Mouse (Mus musculus) MEL (cell line): Measurements from ENCODE around the gene Ttyh2. TPM values are rescaled to one million over a fixed set of nuclear protein-coding genes. Genes with fewer than 3 reads are reported as not detected.

Experiments
- DNase-seq: peaks from one replicate; pipeline ENCODE4 v3.0.0; 2011; ENCODE audit warnings: low read depth, low spot score
- H3K27ac ChIP-seq: 2 replicates; pipeline ENCODE4 v1.5.1; 2012; ENCODE audit warnings: low read depth, mild to moderate bottlenecking, control low read depth, low read length, moderate library complexity; ENCODE audit not compliant: control insufficient read depth
- H3K27me3 ChIP-seq, 2 experiments: fragments of 150-350 bp in 1 of 2; sonication (generic) in 1 of 2; 2 replicates each; pipeline ENCODE4 v1.6.1; 2012; ENCODE audit warnings: low read length in 2 of 2, mild to moderate bottlenecking in 2 of 2, improper control_type of control experiment in 1 of 2, moderate library complexity in 1 of 2; ENCODE audit not compliant: insufficient read depth in 2 of 2, control insufficient read depth in 1 of 2
- H3K36me3 ChIP-seq, 2 experiments: 2 replicates each; pipeline ENCODE4 v1.6.1; 2012 to 2014; ENCODE audit warnings: low read length in 2 of 2, improper control_type of control experiment in 1 of 2, inconsistent platforms in 1 of 2, mild to moderate bottlenecking in 1 of 2; ENCODE audit not compliant: insufficient read depth in 2 of 2, control insufficient read depth in 1 of 2
- H3K4me1 ChIP-seq, 2 experiments: fragments of 150-350 bp in 1 of 2; sonication (generic) in 1 of 2; 2 replicates each; pipeline ENCODE4 v1.6.1; 2012; ENCODE audit warnings: low read length in 2 of 2, improper control_type of control experiment in 1 of 2, mild to moderate bottlenecking in 1 of 2; ENCODE audit not compliant: insufficient read depth in 2 of 2, control insufficient read depth in 1 of 2
- H3K4me3 ChIP-seq, 2 experiments: fragments of 150-350 bp in 1 of 2; sonication (generic) in 1 of 2; 2 replicates each; pipeline ENCODE4 v1.5.1; 2012; ENCODE audit warnings: low read depth in 2 of 2, low read length in 2 of 2, mild to moderate bottlenecking in 2 of 2, moderate library complexity in 2 of 2, control low read depth in 1 of 2, improper control_type of control experiment in 1 of 2; ENCODE audit not compliant: control insufficient read depth in 1 of 2, insufficient read depth in 1 of 2
- H3K79me2 ChIP-seq: 2 replicates; pipeline ENCODE4 v1.6.1; 2012; ENCODE audit warnings: mild to moderate bottlenecking, low read length, moderate library complexity; ENCODE audit not compliant: control insufficient read depth, poor library complexity, insufficient read depth
- H3K9ac ChIP-seq: 2 replicates; pipeline ENCODE4 v1.6.1; 2012; ENCODE audit warnings: low read depth, mild to moderate bottlenecking, control low read depth, low read length, moderate library complexity; ENCODE audit not compliant: control insufficient read depth, poor library complexity, severe bottlenecking
- H3K9me3 ChIP-seq: fragments of 150-350 bp; sonication (generic); replicated peaks from 2 replicates; pipeline ENCODE4 v1.6.1; 2012; ENCODE audit warnings: mild to moderate bottlenecking, low read length, improper control_type of control experiment, moderate library complexity; ENCODE audit not compliant: insufficient read depth
- BHLHE40 ChIP-seq: IDR thresholded peaks from 2 replicates; pipeline ENCODE4 v1.6.1; 2012; ENCODE audit warnings: low read depth, mild to moderate bottlenecking, inconsistent platforms, low read length, improper control_type of control experiment, borderline replicate concordance
- E2F4 ChIP-seq: IDR thresholded peaks from 2 replicates; pipeline ENCODE4 v1.6.1; 2011; ENCODE audit warnings: low read depth, low read length, improper control_type of control experiment, borderline replicate concordance
- ETS1 ChIP-seq: IDR thresholded peaks from 2 replicates; pipeline ENCODE4 v1.6.1; 2012; ENCODE audit warnings: low read depth, mild to moderate bottlenecking, inconsistent platforms, low read length, improper control_type of control experiment, moderate library complexity
- GABPA ChIP-seq: IDR thresholded peaks from 2 replicates; pipeline ENCODE4 v1.6.1; 2012; ENCODE audit warnings: low read depth, mild to moderate bottlenecking, inconsistent platforms, low read length, improper control_type of control experiment, moderate library complexity
- GATA1 ChIP-seq: IDR thresholded peaks from 2 replicates; pipeline ENCODE4 v1.6.1; 2011; ENCODE audit warnings: low read depth, low read length, improper control_type of control experiment
- KAT2A ChIP-seq: conservative IDR thresholded peaks from 2 replicates; pipeline ENCODE4 v1.6.1; 2012; ENCODE audit warnings: low read depth, low read length, improper control_type of control experiment, inconsistent platforms
- MAFK ChIP-seq: IDR thresholded peaks from 2 replicates; pipeline ENCODE4 v1.6.1; 2011; ENCODE audit warnings: low read depth, mild to moderate bottlenecking, low read length, improper control_type of control experiment, borderline replicate concordance
- MAX ChIP-seq: IDR thresholded peaks from 2 replicates; pipeline ENCODE4 v1.6.1; 2011; ENCODE audit warnings: low read length, improper control_type of control experiment
- MAZ ChIP-seq: IDR thresholded peaks from 2 replicates; pipeline ENCODE4 v1.6.1; 2012; ENCODE audit warnings: low read depth, mild to moderate bottlenecking, inconsistent platforms, low read length, improper control_type of control experiment
- NRF1 ChIP-seq: IDR thresholded peaks from 2 replicates; pipeline ENCODE4 v1.6.1; 2014; ENCODE audit warnings: low read depth, mild to moderate bottlenecking, inconsistent platforms, low read length, improper control_type of control experiment, moderate library complexity; ENCODE audit not compliant: poor library complexity, insufficient read depth, severe bottlenecking
- POLR2A ChIP-seq, 2 experiments: IDR thresholded peaks; 2 replicates each; pipeline ENCODE4 v1.6.1; 2011 to 2012; ENCODE audit warnings: low read length in 2 of 2, mild to moderate bottlenecking in 2 of 2, control low read depth in 1 of 2, improper control_type of control experiment in 1 of 2, low read depth in 1 of 2, moderate library complexity in 1 of 2; ENCODE audit not compliant: control insufficient read depth in 1 of 2, insufficient read depth in 1 of 2, poor library complexity in 1 of 2
- POLR2AphosphoS2 ChIP-seq: IDR thresholded peaks from 2 replicates; pipeline ENCODE4 v1.6.1; 2011; ENCODE audit warnings: low read length, improper control_type of control experiment
- TAL1 ChIP-seq: IDR thresholded peaks from 2 replicates; pipeline ENCODE4 v1.6.1; 2012; ENCODE audit warnings: mild to moderate bottlenecking, inconsistent platforms, low read length, moderate library complexity, mixed read lengths
- TBP ChIP-seq: IDR thresholded peaks from 2 replicates; pipeline ENCODE4 v1.8.0; 2011; ENCODE audit warnings: low read depth, low read length, improper control_type of control experiment
- TCF12 ChIP-seq: IDR thresholded peaks from 2 replicates; pipeline ENCODE4 v1.6.1; 2014; ENCODE audit warnings: low read depth, mild to moderate bottlenecking, inconsistent platforms, low read length, improper control_type of control experiment, moderate library complexity
- USF2 ChIP-seq, 2 experiments: IDR thresholded peaks; 2 replicates each; pipeline ENCODE4 v1.6.1; 2011 to 2012; ENCODE audit warnings: improper control_type of control experiment in 2 of 2, low read length in 2 of 2, borderline replicate concordance in 1 of 2, inconsistent platforms in 1 of 2, low read depth in 1 of 2, mild to moderate bottlenecking in 1 of 2; ENCODE audit not compliant: insufficient read depth in 1 of 2
- ZNF384 ChIP-seq: IDR thresholded peaks from 2 replicates; pipeline ENCODE4 v1.6.1; 2012; ENCODE audit warnings: low read depth, mild to moderate bottlenecking, inconsistent platforms, low read length, improper control_type of control experiment
- polyA plus RNA-seq, 2 experiments: library from polyadenylated mRNA; stranded (reverse) in 1 of 2; unstranded in 1 of 2; fragments of >175 nt in 1 of 2; fragments of >200 nt in 1 of 2; gene quantifications; 2 replicates each; pipeline versions ENCODE4 v1.2.1 to v1.2.4; 2012; ENCODE audit warnings: low replicate concordance in 2 of 2, low read depth in 1 of 2; ENCODE audit not compliant: insufficient read length in 2 of 2, insufficient read depth in 1 of 2, missing spikeins in 1 of 2
- total RNA-seq: library from RNA; depleted of rRNA; stranded (reverse); fragments of 300-350 nt; gene quantifications from 2 replicates; pipeline ENCODE4 v1.2.3, GENCODE M21; 2012; rRNA removed

Gene Ttyh2
- total and polyA plus RNA-seq, 3 experiments: 7.2 to 9.7 TPM; not detected in 1

- Histone ChIP-seq H3K4me1 (no peaks in the 10 kb centered on the region), H3K36me3 (no peaks in the 10 kb centered on the region), H3K9me3 (no peaks in the 10 kb centered on the region; the same call in 1 of the 2 replicates), H3K9ac (no peak overlapping the region), H3K27ac (no peak overlapping the region), H3K27me3 (no peaks in the 10 kb centered on the region), H3K4me3 (no peak overlapping the region), H3K79me2 (no peaks in the 10 kb centered on the region)
- DNase-seq: no peak
- TF ChIP-seq MAZ (no peak), BHLHE40 (no peak), MAFK (no peak), TCF12 (no peak), ZNF384 (no peak), POLR2A (IDR thresholded peaks at IDR 0.05; ENCODE audit: control insufficient read depth in 1 of 2, insufficient read depth in 1 of 2, low read depth in 1 of 2, low read length in 2 of 2, poor library complexity in 1 of 2) (no peak), TAL1 (no peak), POLR2AphosphoS2 (no peak), ETS1 (no peak), KAT2A (no peak), TBP (no peak), E2F4 (no peak), MAX (no peak), GABPA (no peak), GATA1 (no peak), NRF1 (no peak), USF2 (IDR thresholded peaks at IDR 0.05; ENCODE audit: borderline replicate concordance in 1 of 2, insufficient read depth in 1 of 2, low read depth in 1 of 2, low read length in 2 of 2) (no peak)
Measured at GRCm38 (mm10) chr11:114769911-114770310, 94.7 kb downstream of the Ttyh2 start.

Other genes starting within 250 kb of the Ttyh2 start
- 4,892 and 5,142 TPM in 2 replicates for gene Rpl38, start 6.9 kb upstream of the Ttyh2 start, total RNA-seq
- 1,000 to 10,000 TPM in 1 of 2 experiments, 100 to 1,000 TPM in 1; 851 to 1,236 TPM for gene Rpl38, start 6.9 kb upstream of the Ttyh2 start, polyA plus RNA-seq
- not detected in 2 replicates for gene Dnaic2, start 52.0 kb downstream of the Ttyh2 start, total RNA-seq
- not detected for gene Dnaic2, start 52.0 kb downstream of the Ttyh2 start, polyA plus RNA-seq
- gene Kif19a, start 90.0 kb downstream of the Ttyh2 start, total RNA-seq: not detected in 2 replicates
- not detected for gene Kif19a, start 90.0 kb downstream of the Ttyh2 start, polyA plus RNA-seq
- gene Btbd17, start 120.5 kb downstream of the Ttyh2 start, total RNA-seq: not detected in 2 replicates
- not detected for gene Btbd17, start 120.5 kb downstream of the Ttyh2 start, polyA plus RNA-seq
- gene Gpr142, start 123.5 kb downstream of the Ttyh2 start, total RNA-seq: not detected in 2 replicates
- gene Gpr142, start 123.5 kb downstream of the Ttyh2 start, polyA plus RNA-seq: not detected
- not detected in 2 replicates for gene Gprc5c, start 175.7 kb downstream of the Ttyh2 start, total RNA-seq
- not detected for gene Gprc5c, start 175.7 kb downstream of the Ttyh2 start, polyA plus RNA-seq
- not detected in 2 replicates for gene Cd300a, start 214.6 kb downstream of the Ttyh2 start, total RNA-seq
- under 1 TPM in 1 of 2 experiments, not detected in 1; 0.58 TPM for gene Cd300a, start 214.6 kb downstream of the Ttyh2 start, polyA plus RNA-seq